Mouse (Mus musculus) CH12.LX (cell line): ENCODE measurements around the gene Lta. TPM values are rescaled to one million over a fixed set of nuclear protein-coding genes. Genes with fewer than 3 reads are reported as not detected.

ENCODE experiments used
- DNase-seq: peaks from one replicate; pipeline ENCODE4 v3.0.0-alpha.2; 2013; ENCODE audit errors: extremely low read depth
- H3K27ac ChIP-seq: 2 replicates; pipeline ENCODE4 v1.5.1; 2012; ENCODE audit warnings: low read depth, mild to moderate bottlenecking, control low read depth, moderate library complexity; ENCODE audit not compliant: insufficient read depth
- H3K27me3 ChIP-seq: replicated peaks from 2 replicates; pipeline ENCODE3; 2012; ENCODE audit warnings: inconsistent platforms
- H3K36me3 ChIP-seq, 2 experiments: replicated peaks in 1 of 2; 2 replicates each; pipeline versions ENCODE3 to v1.6.1; 2012; ENCODE audit warnings: inconsistent platforms in 1 of 2, low read length in 1 of 2, mild to moderate bottlenecking in 1 of 2, mixed read lengths in 1 of 2, moderate library complexity in 1 of 2; ENCODE audit not compliant: control insufficient read depth in 1 of 2, insufficient read depth in 1 of 2
- H3K4me1 ChIP-seq, 2 experiments: 2 replicates each; pipeline ENCODE4 v1.6.1; 2012; ENCODE audit warnings: inconsistent platforms in 1 of 2, moderate library complexity in 1 of 2; ENCODE audit not compliant: insufficient read depth in 2 of 2, control insufficient read depth in 1 of 2
- H3K4me2 ChIP-seq: 2 replicates; pipeline ENCODE4 v1.6.1; 2012; ENCODE audit warnings: low read depth, mild to moderate bottlenecking, control low read depth; ENCODE audit not compliant: poor library complexity, insufficient read depth, severe bottlenecking
- H3K4me3 ChIP-seq, 3 experiments: fragments of 150-350 bp in 1 of 3; sonication (generic) in 1 of 3; replicated peaks in 1 of 3; 2 replicates each; pipeline versions ENCODE3 to v1.5.1; 2011 to 2012; ENCODE audit warnings: low read depth in 2 of 3, low read length in 2 of 3, mild to moderate bottlenecking in 2 of 3, moderate library complexity in 2 of 3, control low read depth in 1 of 3, improper control_type of control experiment in 1 of 3, inconsistent platforms in 1 of 3, mixed read lengths in 1 of 3; ENCODE audit not compliant: poor library complexity in 1 of 3
- H3K79me2 ChIP-seq: replicated peaks from 2 replicates; pipeline ENCODE4 v1.6.1; 2012; ENCODE audit warnings: mild to moderate bottlenecking, moderate library complexity; ENCODE audit not compliant: control insufficient read depth, poor library complexity, insufficient read depth, severe bottlenecking; ENCODE audit errors: extremely low read depth
- H3K9ac ChIP-seq: 2 replicates; pipeline ENCODE4 v1.6.1; 2012; ENCODE audit warnings: low read depth, mild to moderate bottlenecking, control low read depth, moderate library complexity; ENCODE audit not compliant: insufficient read depth
- H3K9me3 ChIP-seq: replicated peaks from 2 replicates; pipeline ENCODE3; 2012; ENCODE audit warnings: low read length, inconsistent platforms, mixed read lengths
- BHLHE40 ChIP-seq: IDR thresholded peaks from 2 replicates; pipeline ENCODE4 v1.6.1; 2011; ENCODE audit warnings: mild to moderate bottlenecking, low read depth, low read length, improper control_type of control experiment
- CHD1 ChIP-seq: IDR thresholded peaks from 2 replicates; pipeline ENCODE4 v1.6.1; 2012; ENCODE audit warnings: low read depth, low read length, improper control_type of control experiment, inconsistent platforms
- CHD2 ChIP-seq: IDR thresholded peaks from 2 replicates; pipeline ENCODE4 v1.6.1; 2011; ENCODE audit warnings: low read length, improper control_type of control experiment
- CTCF ChIP-seq, 2 experiments: IDR thresholded peaks in 1 of 2; conservative IDR thresholded peaks in 1 of 2; 2 replicates each; pipeline ENCODE4 v1.5.1; 2011 to 2012; ENCODE audit warnings: low read depth in 2 of 2, low read length in 2 of 2, improper control_type of control experiment in 1 of 2, inconsistent platforms in 1 of 2, mild to moderate bottlenecking in 1 of 2, moderate library complexity in 1 of 2
- ELF1 ChIP-seq: IDR thresholded peaks from 2 replicates; pipeline ENCODE4 v1.6.1; 2014; ENCODE audit warnings: low read depth, mild to moderate bottlenecking, inconsistent platforms, low read length, improper control_type of control experiment
- EP300 ChIP-seq: IDR thresholded peaks from 2 replicates; pipeline ENCODE4 v1.6.1; 2011; ENCODE audit warnings: low read length, improper control_type of control experiment
- ETS1 ChIP-seq: conservative IDR thresholded peaks from 2 replicates; pipeline ENCODE4 v1.6.1; 2012; ENCODE audit warnings: low read depth, mild to moderate bottlenecking, inconsistent platforms, low read length, improper control_type of control experiment, moderate library complexity
- HCFC1 ChIP-seq: IDR thresholded peaks from 2 replicates; pipeline ENCODE4 v1.6.1; 2012; ENCODE audit warnings: low read depth, mild to moderate bottlenecking, inconsistent platforms, low read length, improper control_type of control experiment
- IRF4 ChIP-seq: IDR thresholded peaks from 2 replicates; pipeline ENCODE4 v1.6.1; 2014; ENCODE audit warnings: low read depth, mild to moderate bottlenecking, inconsistent platforms, low read length, improper control_type of control experiment
- JUN ChIP-seq: IDR thresholded peaks from 2 replicates; pipeline ENCODE4 v1.6.1; 2011; ENCODE audit warnings: low read depth, mild to moderate bottlenecking, low read length, improper control_type of control experiment, moderate library complexity; ENCODE audit not compliant: insufficient read depth
- JUND ChIP-seq: conservative IDR thresholded peaks from 2 replicates; pipeline ENCODE4 v1.6.1; 2011; ENCODE audit warnings: low read depth, low read length, improper control_type of control experiment
- KAT2A ChIP-seq: IDR thresholded peaks from 2 replicates; pipeline ENCODE4 v1.6.1; 2012; ENCODE audit warnings: low read length, improper control_type of control experiment, inconsistent platforms; ENCODE audit not compliant: insufficient replicate concordance
- MAFK ChIP-seq: IDR thresholded peaks from 2 replicates; pipeline ENCODE4 v1.6.1; 2011; ENCODE audit warnings: low read length, improper control_type of control experiment; ENCODE audit not compliant: insufficient replicate concordance
- MAX ChIP-seq: IDR thresholded peaks from 2 replicates; pipeline ENCODE4 v1.6.1; 2011; ENCODE audit warnings: low read length, improper control_type of control experiment
- MXI1 ChIP-seq: IDR thresholded peaks from 2 replicates; pipeline ENCODE4 v1.6.1; 2011; ENCODE audit warnings: mild to moderate bottlenecking, low read depth, low read length, improper control_type of control experiment
- MYC ChIP-seq: IDR thresholded peaks from 2 replicates; pipeline ENCODE4 v1.6.1; 2011; ENCODE audit warnings: low read depth, mild to moderate bottlenecking, improper control_type of control experiment, low read length
- NELFE ChIP-seq: IDR thresholded peaks from 2 replicates; pipeline ENCODE4 v1.6.1; 2011; ENCODE audit warnings: low read depth, low read length, improper control_type of control experiment
- NRF1 ChIP-seq: IDR thresholded peaks from 2 replicates; pipeline ENCODE4 v1.6.1; 2014; ENCODE audit warnings: low read depth, mild to moderate bottlenecking, inconsistent platforms, low read length, improper control_type of control experiment, moderate library complexity
- PAX5 ChIP-seq: IDR thresholded peaks from 2 replicates; pipeline ENCODE4 v1.6.1; 2012; ENCODE audit warnings: low read length, inconsistent platforms, mixed read lengths
- POLR2AphosphoS2 ChIP-seq: IDR thresholded peaks from 2 replicates; pipeline ENCODE4 v1.6.1; 2011; ENCODE audit warnings: low read depth, low read length, improper control_type of control experiment
- RCOR1 ChIP-seq: conservative IDR thresholded peaks from 2 replicates; pipeline ENCODE4 v1.6.1; 2012; ENCODE audit warnings: low read depth, mild to moderate bottlenecking, inconsistent platforms, low read length, improper control_type of control experiment
- SIN3A ChIP-seq: IDR thresholded peaks from 2 replicates; pipeline ENCODE4 v1.6.1; 2012; ENCODE audit warnings: low read length, improper control_type of control experiment, inconsistent platforms
- SMC3 ChIP-seq: IDR thresholded peaks from 2 replicates; pipeline ENCODE4 v1.6.1; 2011; ENCODE audit warnings: low read depth, low read length, improper control_type of control experiment
- TBP ChIP-seq: conservative IDR thresholded peaks from 2 replicates; pipeline ENCODE4 v1.6.1; 2011; ENCODE audit warnings: low read depth, low read length, improper control_type of control experiment
- TCF12 ChIP-seq: IDR thresholded peaks from 2 replicates; pipeline ENCODE4 v1.6.1; 2014; ENCODE audit warnings: low read depth, mild to moderate bottlenecking, inconsistent platforms, low read length, improper control_type of control experiment
- UBTF ChIP-seq: IDR thresholded peaks from 2 replicates; pipeline ENCODE4 v1.6.1; 2012; ENCODE audit warnings: low read depth, mild to moderate bottlenecking, inconsistent platforms, low read length, improper control_type of control experiment, moderate library complexity
- USF1 ChIP-seq: IDR thresholded peaks from 2 replicates; pipeline ENCODE4 v1.6.1; 2014; ENCODE audit warnings: low read depth, mild to moderate bottlenecking, inconsistent platforms, low read length, improper control_type of control experiment
- ZKSCAN1 ChIP-seq: IDR thresholded peaks from 2 replicates; pipeline ENCODE4 v1.6.1; 2012; ENCODE audit warnings: low read depth, inconsistent platforms, low read length, improper control_type of control experiment, borderline replicate concordance
- ZMIZ1 ChIP-seq: IDR thresholded peaks from 2 replicates; pipeline ENCODE4 v1.6.1; 2012; ENCODE audit warnings: low read depth, mild to moderate bottlenecking, inconsistent platforms, low read length, improper control_type of control experiment
- ZNF384 ChIP-seq: IDR thresholded peaks from 2 replicates; pipeline ENCODE4 v1.6.1; 2012; ENCODE audit warnings: low read depth, low read length, improper control_type of control experiment, inconsistent platforms
- dilution Hi-C: fragments of 300-500 bp; cut with MboI; formaldehyde crosslinking; loops from 2 replicates; pipeline ENCODE4 v1.14.3; 2020; ENCODE audit warnings: low sequenced_read_pairs; ENCODE audit not compliant: extremely low pct_unique_long_range_greater_than_20kb, extremely low pct_ligation_motif_present
- in situ Hi-C: fragments of 300-500 bp; cut with MboI; formaldehyde crosslinking; loops from 3 replicates; pipeline ENCODE4 v1.14.3; 2019; ENCODE audit warnings: low sequenced_read_pairs, low pct_ligation_motif_present, low pct_unique_long_range_greater_than_20kb, mixed read lengths
- polyA plus RNA-seq: library from polyadenylated mRNA; unstranded; fragments of >175 nt; gene quantifications from 2 replicates; pipeline ENCODE4 v1.2.1, GENCODE M21; 2012; ENCODE audit warnings: low read depth; ENCODE audit not compliant: insufficient read length
- total RNA-seq, 2 experiments: library from RNA; depleted of rRNA; stranded (reverse); fragments of 300-350 nt in 1 of 2; fragments of >200 nt in 1 of 2; gene quantifications; 2 replicates each; pipeline ENCODE4 v1.2.3; 2012 to 2014

Gene Lta
- total and polyA plus RNA-seq, 3 experiments = 13.4 to 53.0 (median 19.6) TPM

DNA sequence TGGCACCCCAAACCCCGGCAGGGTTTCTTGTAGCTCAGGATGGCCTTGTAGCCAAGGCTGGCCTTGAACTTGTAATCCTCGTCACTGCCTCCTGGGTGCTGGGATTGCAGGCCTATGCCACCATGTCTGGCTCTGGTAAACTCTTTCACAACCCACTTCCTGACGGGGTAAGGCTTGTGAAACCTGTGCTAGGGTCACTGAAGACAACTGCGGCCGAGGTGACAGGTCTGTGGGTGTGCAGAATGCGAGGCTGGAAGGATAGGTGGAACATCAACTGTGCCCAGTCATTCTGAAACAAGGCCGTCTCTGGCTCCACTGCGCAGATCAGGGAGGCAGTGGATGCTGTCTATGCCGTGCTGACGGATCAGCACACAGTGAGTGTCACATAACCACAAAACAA lies 25.9 kb upstream of the Lta start:
- peaks cover 31% of the 10 kb centered on the region for H3K79me2 ChIP-seq
- H3K36me3 ChIP-seq = peaks cover 33 to 62% of the 10 kb centered on the region in 2 experiments
- H3K4me1 ChIP-seq = peaks cover 21 to 70% of the 10 kb centered on the region in 2 experiments
- peak overlapping the region in 1 of 3 experiments; percentile 1 for H3K4me3 ChIP-seq
- DNase-seq = peak; percentile 74
- no peaks in the 10 kb centered on the region for H3K27me3 ChIP-seq
- H3K9ac ChIP-seq = no peak overlapping the region
- peak overlapping the region; percentile 36 for H3K27ac ChIP-seq
- in situ Hi-C loops (loop anchor here (5.0 to 10.0 kb wide), 3 partner anchors 59 to 216 kb away; partner anchors contain the start of genes Ly6g5b and Vwa7), dilution Hi-C loops (no loop called here)
- TF ChIP-seq MAX (0 out of 2 replicates have a peak, but pooled peaks have one; percentile 32), IRF4 (peak; percentile 95), NRF1 (peak; percentile 67), BHLHE40 (peak; percentile 76), ZMIZ1 (no peak), SMC3 (peak; percentile 46), SIN3A (peak; percentile 87), MYC (peak; percentile 73), NELFE (no peak), JUND (peak; percentile 92), POLR2AphosphoS2 (no peak), ELF1 (no peak), RCOR1 (peak; percentile 65; the same call in 1 of the 2 replicates), MXI1 (peak; percentile 68; the same call in 1 of the 2 replicates), ETS1 (peak; percentile 62), TCF12 (peak; percentile 59; the same call in 1 of the 2 replicates), USF1 (no peak), EP300 (peak; percentile 80), JUN (peak; percentile 58)
- H3K9me3 ChIP-seq = no peaks in the 10 kb centered on the region
- peak overlapping the region; percentile 69; the same call in 1 of the 2 replicates for H3K4me2 ChIP-seq

GRCm38 (mm10) chr17:35226561-35227046 lies 21.5 kb upstream of the Lta start:
- Histone ChIP-seq H3K36me3 (peaks cover 54 to 79% of the 10 kb centered on the region in 2 experiments), H3K4me1 (peaks cover 20 to 78% of the 10 kb centered on the region in 2 experiments), H3K27me3 (no peaks in the 10 kb centered on the region), H3K4me2 (peak overlapping the region; percentile 37), H3K79me2 (peaks cover 11% of the 10 kb centered on the region), H3K9ac (no peak overlapping the region), H3K27ac (0 out of 2 replicates have a peak overlapping the region, but pooled peaks have one; percentile 36), H3K9me3 (no peaks in the 10 kb centered on the region), H3K4me3 (no peak overlapping the region)
- DNase-seq = no peak
- dilution Hi-C loops (no loop called here), in situ Hi-C loops (no loop called here)
- TF ChIP-seq SMC3 (peak; percentile 14; the same call in 1 of the 2 replicates), PAX5 (no peak), ZMIZ1 (no peak), ZNF384 (no peak), KAT2A (no peak), RCOR1 (0 out of 2 replicates have a peak, but pooled peaks have one; percentile 48), MAFK (0 out of 2 replicates have a peak, but pooled peaks have one; percentile 43), JUN (peak; percentile 58), CHD2 (peak; percentile 25; the same call in 1 of the 2 replicates), TBP (no peak), CHD1 (no peak), ETS1 (peak; percentile 85), MYC (peak; percentile 74), TCF12 (peak; percentile 52), ELF1 (peak; percentile 30; the same call in 1 of the 2 replicates), UBTF (peak; percentile 71; the same call in 1 of the 2 replicates), MAX (peak; percentile 53; the same call in 1 of the 2 replicates), CTCF (conservative IDR thresholded peaks at IDR 0.05 in 1 of 2, IDR thresholded peaks at IDR 0.05 in 1 of 2; ENCODE audit: low read depth in 2 of 2, low read length in 2 of 2) (peak in 1 of 2 experiments; percentile 47; a peak in 2 of 4 replicates), HCFC1 (no peak), ZKSCAN1 (no peak), NELFE (no peak)
